Mouse (Mus musculus) MEL (cell line): ENCODE data around the gene Vim. TPM values are rescaled to one million over a fixed set of nuclear protein-coding genes. Genes with fewer than 3 reads are reported as not detected.

Experiments used
- DNase-seq: peaks from one replicate; pipeline ENCODE4 v3.0.0; 2011; ENCODE audit warnings: low read depth, low spot score
- H3K27ac ChIP-seq: 2 replicates; pipeline ENCODE4 v1.5.1; 2012; ENCODE audit warnings: low read depth, mild to moderate bottlenecking, control low read depth, low read length, moderate library complexity; ENCODE audit not compliant: control insufficient read depth
- H3K27me3 ChIP-seq, 2 experiments: fragments of 150-350 bp in 1 of 2; sonication (generic) in 1 of 2; 2 replicates each; pipeline ENCODE4 v1.6.1; 2012; ENCODE audit warnings: low read length in 2 of 2, mild to moderate bottlenecking in 2 of 2, improper control_type of control experiment in 1 of 2, moderate library complexity in 1 of 2; ENCODE audit not compliant: insufficient read depth in 2 of 2, control insufficient read depth in 1 of 2
- H3K36me3 ChIP-seq, 2 experiments: 2 replicates each; pipeline ENCODE4 v1.6.1; 2012 to 2014; ENCODE audit warnings: low read length in 2 of 2, improper control_type of control experiment in 1 of 2, inconsistent platforms in 1 of 2, mild to moderate bottlenecking in 1 of 2; ENCODE audit not compliant: insufficient read depth in 2 of 2, control insufficient read depth in 1 of 2
- H3K4me1 ChIP-seq, 2 experiments: fragments of 150-350 bp in 1 of 2; sonication (generic) in 1 of 2; 2 replicates each; pipeline ENCODE4 v1.6.1; 2012; ENCODE audit warnings: low read length in 2 of 2, improper control_type of control experiment in 1 of 2, mild to moderate bottlenecking in 1 of 2; ENCODE audit not compliant: insufficient read depth in 2 of 2, control insufficient read depth in 1 of 2
- H3K4me3 ChIP-seq, 2 experiments: fragments of 150-350 bp in 1 of 2; sonication (generic) in 1 of 2; 2 replicates each; pipeline ENCODE4 v1.5.1; 2012; ENCODE audit warnings: low read depth in 2 of 2, low read length in 2 of 2, mild to moderate bottlenecking in 2 of 2, moderate library complexity in 2 of 2, control low read depth in 1 of 2, improper control_type of control experiment in 1 of 2; ENCODE audit not compliant: control insufficient read depth in 1 of 2, insufficient read depth in 1 of 2
- H3K79me2 ChIP-seq: 2 replicates; pipeline ENCODE4 v1.6.1; 2012; ENCODE audit warnings: mild to moderate bottlenecking, low read length, moderate library complexity; ENCODE audit not compliant: control insufficient read depth, poor library complexity, insufficient read depth
- H3K9ac ChIP-seq: 2 replicates; pipeline ENCODE4 v1.6.1; 2012; ENCODE audit warnings: low read depth, mild to moderate bottlenecking, control low read depth, low read length, moderate library complexity; ENCODE audit not compliant: control insufficient read depth, poor library complexity, severe bottlenecking
- H3K9me3 ChIP-seq: fragments of 150-350 bp; sonication (generic); replicated peaks from 2 replicates; pipeline ENCODE4 v1.6.1; 2012; ENCODE audit warnings: mild to moderate bottlenecking, low read length, improper control_type of control experiment, moderate library complexity; ENCODE audit not compliant: insufficient read depth
- BHLHE40 ChIP-seq: IDR thresholded peaks from 2 replicates; pipeline ENCODE4 v1.6.1; 2012; ENCODE audit warnings: low read depth, mild to moderate bottlenecking, inconsistent platforms, low read length, improper control_type of control experiment, borderline replicate concordance
- CHD2 ChIP-seq: IDR thresholded peaks from 2 replicates; pipeline ENCODE4 v1.6.1; 2011; ENCODE audit warnings: low read length, improper control_type of control experiment
- CTCF ChIP-seq, 3 experiments: IDR thresholded peaks in 2 of 3; conservative IDR thresholded peaks in 1 of 3; 2 replicates each; pipeline ENCODE4 v1.5.1; 2011 to 2012; ENCODE audit warnings: low read length in 3 of 3, low read depth in 2 of 3, mild to moderate bottlenecking in 2 of 3, improper control_type of control experiment in 1 of 3, inconsistent platforms in 1 of 3, mixed read lengths in 1 of 3, moderate library complexity in 1 of 3; ENCODE audit not compliant: control insufficient read depth in 1 of 3, insufficient read depth in 1 of 3, poor library complexity in 1 of 3, severe bottlenecking in 1 of 3
- ELF1 ChIP-seq: IDR thresholded peaks from 2 replicates; pipeline ENCODE4 v1.6.1; 2014; ENCODE audit warnings: low read depth, mild to moderate bottlenecking, inconsistent platforms, low read length, improper control_type of control experiment, moderate library complexity
- EP300 ChIP-seq, 2 experiments: IDR thresholded peaks; 2 replicates each; pipeline ENCODE4 v1.6.1; 2011; ENCODE audit warnings: improper control_type of control experiment in 2 of 2, low read length in 2 of 2, low read depth in 1 of 2, mild to moderate bottlenecking in 1 of 2
- GABPA ChIP-seq: IDR thresholded peaks from 2 replicates; pipeline ENCODE4 v1.6.1; 2012; ENCODE audit warnings: low read depth, mild to moderate bottlenecking, inconsistent platforms, low read length, improper control_type of control experiment, moderate library complexity
- HCFC1 ChIP-seq: IDR thresholded peaks from 2 replicates; pipeline ENCODE4 v1.6.1; 2012; ENCODE audit warnings: low read depth, mild to moderate bottlenecking, inconsistent platforms, low read length, improper control_type of control experiment, moderate library complexity
- JUND ChIP-seq: IDR thresholded peaks from 2 replicates; pipeline ENCODE4 v1.6.1; 2011; ENCODE audit warnings: low read depth, mild to moderate bottlenecking, improper control_type of control experiment, low read length
- MAFK ChIP-seq: IDR thresholded peaks from 2 replicates; pipeline ENCODE4 v1.6.1; 2011; ENCODE audit warnings: low read depth, mild to moderate bottlenecking, low read length, improper control_type of control experiment, borderline replicate concordance
- MAX ChIP-seq: IDR thresholded peaks from 2 replicates; pipeline ENCODE4 v1.6.1; 2011; ENCODE audit warnings: low read length, improper control_type of control experiment
- MAZ ChIP-seq: IDR thresholded peaks from 2 replicates; pipeline ENCODE4 v1.6.1; 2012; ENCODE audit warnings: low read depth, mild to moderate bottlenecking, inconsistent platforms, low read length, improper control_type of control experiment
- MEF2A ChIP-seq: IDR thresholded peaks from 2 replicates; pipeline ENCODE4 v1.6.1; 2014; ENCODE audit warnings: low read depth, mild to moderate bottlenecking, inconsistent platforms, low read length, improper control_type of control experiment; ENCODE audit not compliant: poor library complexity, insufficient replicate concordance, severe bottlenecking; ENCODE audit errors: extremely low read depth
- MXI1 ChIP-seq: IDR thresholded peaks from 2 replicates; pipeline ENCODE4 v1.6.1; 2011; ENCODE audit warnings: mild to moderate bottlenecking, low read depth, low read length, improper control_type of control experiment
- MYB ChIP-seq: IDR thresholded peaks from 2 replicates; pipeline ENCODE4 v1.6.1; 2011; ENCODE audit warnings: mild to moderate bottlenecking, low read depth, low read length, improper control_type of control experiment
- MYC ChIP-seq: IDR thresholded peaks from 2 replicates; pipeline ENCODE4 v1.6.1; 2011; ENCODE audit warnings: low read depth, mild to moderate bottlenecking, low read length, improper control_type of control experiment, moderate library complexity
- NRF1 ChIP-seq: IDR thresholded peaks from 2 replicates; pipeline ENCODE4 v1.6.1; 2014; ENCODE audit warnings: low read depth, mild to moderate bottlenecking, inconsistent platforms, low read length, improper control_type of control experiment, moderate library complexity; ENCODE audit not compliant: poor library complexity, insufficient read depth, severe bottlenecking
- POLR2A ChIP-seq, 2 experiments: IDR thresholded peaks; 2 replicates each; pipeline ENCODE4 v1.6.1; 2011 to 2012; ENCODE audit warnings: low read length in 2 of 2, mild to moderate bottlenecking in 2 of 2, control low read depth in 1 of 2, improper control_type of control experiment in 1 of 2, low read depth in 1 of 2, moderate library complexity in 1 of 2; ENCODE audit not compliant: control insufficient read depth in 1 of 2, insufficient read depth in 1 of 2, poor library complexity in 1 of 2
- POLR2AphosphoS2 ChIP-seq: IDR thresholded peaks from 2 replicates; pipeline ENCODE4 v1.6.1; 2011; ENCODE audit warnings: low read length, improper control_type of control experiment
- RAD21 ChIP-seq: IDR thresholded peaks from 2 replicates; pipeline ENCODE4 v1.6.1; 2011; ENCODE audit warnings: mild to moderate bottlenecking, low read depth, low read length, improper control_type of control experiment
- RCOR1 ChIP-seq: IDR thresholded peaks from 2 replicates; pipeline ENCODE4 v1.6.1; 2012; ENCODE audit warnings: low read depth, mild to moderate bottlenecking, inconsistent platforms, low read length, improper control_type of control experiment
- SIN3A ChIP-seq: IDR thresholded peaks from 2 replicates; pipeline ENCODE4 v1.6.1; 2012; ENCODE audit warnings: low read length, improper control_type of control experiment, inconsistent platforms
- SMC3 ChIP-seq: IDR thresholded peaks from 2 replicates; pipeline ENCODE4 v1.6.1; 2011; ENCODE audit warnings: low read depth, low read length, improper control_type of control experiment
- TAL1 ChIP-seq: IDR thresholded peaks from 2 replicates; pipeline ENCODE4 v1.6.1; 2012; ENCODE audit warnings: mild to moderate bottlenecking, inconsistent platforms, low read length, moderate library complexity, mixed read lengths
- TCF12 ChIP-seq: IDR thresholded peaks from 2 replicates; pipeline ENCODE4 v1.6.1; 2014; ENCODE audit warnings: low read depth, mild to moderate bottlenecking, inconsistent platforms, low read length, improper control_type of control experiment, moderate library complexity
- USF1 ChIP-seq: IDR thresholded peaks from 2 replicates; pipeline ENCODE4 v1.6.1; 2014; ENCODE audit warnings: low read depth, mild to moderate bottlenecking, inconsistent platforms, low read length, improper control_type of control experiment, moderate library complexity
- ZMIZ1 ChIP-seq: IDR thresholded peaks from 2 replicates; pipeline ENCODE4 v1.6.1; 2012; ENCODE audit warnings: low read depth, mild to moderate bottlenecking, inconsistent platforms, low read length, improper control_type of control experiment, moderate library complexity
- ZNF384 ChIP-seq: IDR thresholded peaks from 2 replicates; pipeline ENCODE4 v1.6.1; 2012; ENCODE audit warnings: low read depth, mild to moderate bottlenecking, inconsistent platforms, low read length, improper control_type of control experiment
- polyA plus RNA-seq, 2 experiments: library from polyadenylated mRNA; stranded (reverse) in 1 of 2; unstranded in 1 of 2; fragments of >175 nt in 1 of 2; fragments of >200 nt in 1 of 2; gene quantifications; 2 replicates each; pipeline versions ENCODE4 v1.2.1 to v1.2.4; 2012; ENCODE audit warnings: low replicate concordance in 2 of 2, low read depth in 1 of 2; ENCODE audit not compliant: insufficient read length in 2 of 2, insufficient read depth in 1 of 2, missing spikeins in 1 of 2
- total RNA-seq: library from RNA; depleted of rRNA; stranded (reverse); fragments of 300-350 nt; gene quantifications from 2 replicates; pipeline ENCODE4 v1.2.3, GENCODE M21; 2012

The Vim gene
- total and polyA plus RNA-seq, 3 experiments = 58.0 to 580 (median 257) TPM

- Histone ChIP-seq H3K36me3 (peaks cover 0 to 16% of the 10 kb centered on the region in 2 experiments; a peak in 3 of 4 replicates), H3K79me2 (no peaks in the 10 kb centered on the region)
- no peak for DNase-seq
Observed at GRCm38 (mm10) chr2:13578473-13579152, 4.9 kb downstream of the Vim start.

DNA sequence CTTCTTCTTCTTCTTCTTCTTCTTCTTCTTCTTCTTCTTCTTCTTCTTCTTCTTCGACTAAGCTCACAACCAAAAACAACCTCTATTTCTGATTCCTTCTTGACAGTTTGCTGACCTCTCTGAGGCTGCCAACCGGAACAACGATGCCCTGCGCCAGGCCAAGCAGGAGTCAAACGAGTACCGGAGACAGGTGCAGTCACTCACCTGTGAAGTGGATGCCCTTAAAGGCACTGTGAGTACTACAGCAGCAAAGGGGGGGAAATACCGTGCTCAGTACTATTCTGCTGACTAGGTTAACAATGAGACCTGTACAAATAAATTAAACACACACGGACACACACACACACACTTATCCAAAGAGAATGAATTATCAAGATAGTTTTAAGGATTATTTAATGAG lies 5.6 kb downstream of the Vim start:
- peaks cover 0 to 16% of the 10 kb centered on the region in 2 experiments; a peak in 3 of 4 replicates for H3K36me3 ChIP-seq
- no peaks in the 10 kb centered on the region for H3K79me2 ChIP-seq
- DNase-seq = no peak

More at GRCm38 (mm10) chr2:13578473-13579152, 4.9 kb downstream of the Vim start:
- Histone ChIP-seq H3K4me1 (peaks cover 0 to 10% of the 10 kb centered on the region in 2 experiments; a peak in 3 of 4 replicates), H3K9ac (no peak overlapping the region), H3K27me3 (no peaks in the 10 kb centered on the region), H3K4me3 (no peak overlapping the region), H3K9me3 (no peaks in the 10 kb centered on the region), H3K27ac (no peak overlapping the region)
- no peak for TF ChIP-seq RCOR1
- no peak for TF ChIP-seq EP300 (IDR thresholded peaks at IDR 0.05; ENCODE audit: low read depth in 1 of 2, low read length in 2 of 2)

DNA sequence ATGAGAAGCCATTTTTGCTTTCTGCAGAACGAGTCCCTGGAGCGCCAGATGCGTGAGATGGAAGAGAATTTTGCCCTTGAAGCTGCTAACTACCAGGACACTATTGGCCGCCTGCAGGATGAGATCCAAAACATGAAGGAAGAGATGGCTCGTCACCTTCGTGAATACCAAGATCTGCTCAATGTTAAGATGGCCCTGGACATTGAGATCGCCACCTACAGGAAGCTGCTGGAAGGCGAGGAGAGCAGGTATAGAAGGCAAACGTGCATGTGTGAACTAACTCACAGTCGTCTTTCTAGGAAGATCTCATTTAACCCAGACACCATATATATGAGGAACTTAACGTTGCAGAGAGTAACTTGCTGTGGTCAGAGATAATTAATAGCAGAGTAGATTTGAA lies 6.3 kb downstream of the Vim start:
- peak; percentile 46 for DNase-seq
- no peak overlapping the region for H3K27ac ChIP-seq
- H3K4me3 ChIP-seq = no peak overlapping the region
- no peak overlapping the region for H3K9ac ChIP-seq
- H3K9me3 ChIP-seq = no peaks in the 10 kb centered on the region
- H3K27me3 ChIP-seq = no peaks in the 10 kb centered on the region
- peaks cover 0 to 16% of the 10 kb centered on the region in 2 experiments; a peak in 3 of 4 replicates for H3K36me3 ChIP-seq
- peaks cover 0 to 10% of the 10 kb centered on the region in 2 experiments; a peak in 3 of 4 replicates for H3K4me1 ChIP-seq
- H3K79me2 ChIP-seq = no peaks in the 10 kb centered on the region
- TF ChIP-seq SIN3A = no peak
- TF ChIP-seq ELF1 = no peak
- TF ChIP-seq CHD2 = no peak
- peak; percentile 67 for TF ChIP-seq SMC3
- no peak for TF ChIP-seq JUND
- TF ChIP-seq ZMIZ1 = no peak
- no peak for TF ChIP-seq TCF12
- no peak for TF ChIP-seq MAZ
- TF ChIP-seq EP300 (IDR thresholded peaks at IDR 0.05; ENCODE audit: low read depth in 1 of 2, low read length in 2 of 2) = no peak
- TF ChIP-seq NRF1 = no peak
- TF ChIP-seq MXI1 = no peak
- no peak for TF ChIP-seq TAL1
- no peak for TF ChIP-seq POLR2A (IDR thresholded peaks at IDR 0.05; ENCODE audit: control insufficient read depth in 1 of 2, insufficient read depth in 1 of 2, low read depth in 1 of 2, low read length in 2 of 2, poor library complexity in 1 of 2)
- TF ChIP-seq MAX = no peak
- no peak for TF ChIP-seq ZNF384
- no peak for TF ChIP-seq BHLHE40
- TF ChIP-seq GABPA = no peak
- TF ChIP-seq MYB = no peak
- no peak for TF ChIP-seq POLR2AphosphoS2
- peak; percentile 53 to 65 (median 57) for TF ChIP-seq CTCF (IDR thresholded peaks at IDR 0.05 in 2 of 3, conservative IDR thresholded peaks at IDR 0.05 in 1 of 3; ENCODE audit: control insufficient read depth in 1 of 3, insufficient read depth in 1 of 3, low read depth in 2 of 3, low read length in 3 of 3, poor library complexity in 1 of 3, severe bottlenecking in 1 of 3)
- peak; percentile 38 for TF ChIP-seq RAD21

More for the DNA sequence above, 5.6 kb downstream of the Vim start:
- Histone ChIP-seq H3K9ac (no peak overlapping the region), H3K4me3 (no peak overlapping the region), H3K9me3 (no peaks in the 10 kb centered on the region), H3K27ac (no peak overlapping the region), H3K4me1 (peaks cover 0 to 10% of the 10 kb centered on the region in 2 experiments; a peak in 3 of 4 replicates), H3K27me3 (no peaks in the 10 kb centered on the region)
- TF ChIP-seq HCFC1 (no peak), USF1 (no peak), MYC (no peak), NRF1 (no peak), MEF2A (no peak), EP300 (IDR thresholded peaks at IDR 0.05; ENCODE audit: low read depth in 1 of 2, low read length in 2 of 2) (no peak), MYB (no peak), MAX (no peak), MAZ (no peak), MAFK (no peak)
